8 mouse cellular contexts compared by ENCODE assay signal in the genomic region with DNA sequence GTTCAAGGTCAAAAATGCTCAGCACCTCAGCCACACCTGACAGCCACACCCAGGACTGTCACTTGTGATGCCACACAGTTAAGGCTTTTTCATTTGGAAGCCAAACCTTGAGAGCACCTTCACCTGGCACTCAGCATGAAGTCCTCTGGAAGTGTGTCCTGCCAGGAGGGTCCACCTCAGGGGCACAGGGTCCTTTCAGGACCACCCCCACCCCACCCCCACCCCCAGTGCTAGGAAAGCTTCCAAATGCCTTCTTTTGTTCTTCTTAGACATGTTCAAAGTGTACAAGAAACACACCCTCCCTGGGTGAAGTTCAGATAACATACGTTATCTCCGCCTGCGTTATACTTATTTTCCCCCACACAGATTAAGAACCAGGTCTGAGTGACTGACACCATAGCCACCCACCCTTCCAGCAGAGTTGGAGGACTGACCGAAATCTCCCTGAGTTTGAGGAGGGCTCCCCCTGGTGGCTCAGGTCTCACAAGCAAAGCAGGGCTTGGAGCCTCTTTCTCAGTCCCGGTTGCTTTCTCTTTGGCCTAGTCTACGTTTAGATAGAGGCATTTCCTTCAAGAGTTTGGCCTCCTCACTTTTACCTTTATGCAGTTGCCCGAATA. TPM values are rescaled to one million over a fixed set of nuclear protein-coding genes. Genes with fewer than 3 reads are reported as not detected.
DNase-seq lines count a peak whose midpoint lies in the region; ATAC-seq lines count a peak whose summit lies in the region.

No protein-coding gene starts in this region.

- peak; percentile 97 for DNase-seq in NIH3T3 (ENCODE audit: low read depth)
- DNase-seq in cerebellum, postnatal 10 days = peak; percentile 97 to 99
- peak; percentile 66 to 88 for DNase-seq in frontal cortex, postnatal 14 days (ENCODE audit: low spot score in 2 of 2)
- peak; percentile 83 to 91 for DNase-seq in layer of hippocampus, postnatal 14 days (ENCODE audit: low spot score in 2 of 2)
- peak; percentile 98 for DNase-seq in lung, postnatal 14 days
- DNase-seq in retina, adult 2 months (ENCODE audit: low read depth, low spot score) = peak; percentile 73
- DNase-seq in thymus, postnatal 25 days = peak; percentile 92

- no peak overlapping the region for H3K4me2 ChIP-seq in hindbrain, embryonic 13.5 days

- no peak overlapping the region for H3K9ac ChIP-seq in hindbrain, embryonic 13.5 days

- WGBS in hindbrain, embryonic 13.5 days = 17% methylated on average over 7 of the region's 7 CpGs

- H3K4me3 ChIP-seq in hindbrain, embryonic 13.5 days = no peak overlapping the region

- H3K9me3 ChIP-seq in hindbrain, embryonic 13.5 days = no peaks in the 10 kb centered on the region

- no peak overlapping the region for H3K27ac ChIP-seq in hindbrain, embryonic 13.5 days

- H3K27me3 ChIP-seq in hindbrain, embryonic 13.5 days = peaks cover 2% of the 10 kb centered on the region; the same call in 1 of the 2 replicates

- H3K36me3 ChIP-seq in hindbrain, embryonic 13.5 days = no peaks in the 10 kb centered on the region

- peak; percentile 87 for ATAC-seq in hindbrain, embryonic 13.5 days (ENCODE audit: low FRiP score)

- no peaks in the 10 kb centered on the region for H3K4me1 ChIP-seq in hindbrain, embryonic 13.5 days (replicated peaks)

RNA-seq across cellular contexts. Expression of gene Mybpc3, which starts 16.7 kb away (rescaled TPM):
- 0.23 and 0.58 TPM in 2 replicates for polyA plus RNA-seq in hindbrain, embryonic 13.5 days (2015; fragmentation: Nextera tagmentation; extraction: Ambion mirVana)
- total RNA-seq in layer of hippocampus, postnatal 14 days (2021) = under 1 TPM; 0.48 to 0.62 TPM

RNA-seq across cellular contexts. Expression of gene Spi1, which starts 19.0 kb away (rescaled TPM):
- 3.5 and 3.9 TPM in 2 replicates for polyA plus RNA-seq in hindbrain, embryonic 13.5 days (2015; fragmentation: Nextera tagmentation; extraction: Ambion mirVana)
- total RNA-seq in layer of hippocampus, postnatal 14 days (2021) = 1 to 10 TPM; 4.0 to 4.5 TPM

RNA-seq across cellular contexts. Expression of gene Slc39a13, which starts 31.0 kb away (rescaled TPM):
- polyA plus RNA-seq in hindbrain, embryonic 13.5 days (2015; fragmentation: Nextera tagmentation; extraction: Ambion mirVana) = 28.1 and 29.4 TPM in 2 replicates
- 10 to 100 TPM; 24.7 to 29.6 TPM for total RNA-seq in layer of hippocampus, postnatal 14 days (2021)

RNA-seq across cellular contexts. Expression of gene Psmc3, which starts 47.4 kb away (rescaled TPM):
- polyA plus RNA-seq in hindbrain, embryonic 13.5 days (2015; fragmentation: Nextera tagmentation; extraction: Ambion mirVana) = 238 and 241 TPM in 2 replicates
- total RNA-seq in layer of hippocampus, postnatal 14 days (2021) = 100 to 1,000 TPM; 214 to 234 TPM
